In genomic region chr11:109845601-109846000, GRCm38 (mm10) we compare ENCODE assay signal across 22 mouse cellular contexts. TPM values are rescaled to one million over a fixed set of nuclear protein-coding genes. Genes with fewer than 3 reads are reported as not detected.
DNase-seq lines count a peak whose midpoint lies in the region; ATAC-seq and TF ChIP-seq lines count a peak whose summit lies in the region.
"Had no signal": no experiment of that assay in that cellular context is flagged by ENCODE, and none has a peak within 500 bp of the region (broad histone marks: within the 10 kb centered on the region; RNA-seq: fewer than 3 reads in every experiment).

No protein-coding gene starts in this region.

- ATAC-seq in kidney, postnatal 0 days (replicated peaks; ENCODE audit: low FRiP score, low read depth), result no peak
- ATAC-seq in forebrain, postnatal 0 days, result no peak
- ATAC-seq: forebrain, embryonic 14.5 days; hindbrain, embryonic 16.5 days; liver, embryonic 12.5 days had no signal

- H3K27ac ChIP-seq in kidney, postnatal 0 days, result 0 out of 2 replicates have a peak overlapping the region, but pooled peaks have one; percentile 2
- H3K27ac ChIP-seq in embryonic facial prominence, embryonic 10.5 days (replicated peaks), result peak overlapping the region; percentile 44; the same call in 1 of the 2 replicates
- H3K27ac ChIP-seq in forebrain, postnatal 0 days (ENCODE audit: low read depth, low read length), result no peak overlapping the region
- H3K27ac ChIP-seq: liver, embryonic 12.5 days; stomach, postnatal 0 days had no signal

- H3ac ChIP-seq in C2C12 (ENCODE audit: control insufficient read depth, insufficient read length, low read depth), result no peak overlapping the region

- H3K27me3 ChIP-seq in kidney, postnatal 0 days (ENCODE audit: insufficient read depth, low read length), result no peaks in the 10 kb centered on the region
- no peaks in the 10 kb centered on the region for H3K27me3 ChIP-seq in C2C12 (ENCODE audit: control insufficient read depth, insufficient read depth, insufficient read length)
- H3K27me3 ChIP-seq in embryonic facial prominence, embryonic 10.5 days (replicated peaks; ENCODE audit: low read depth, poor library complexity, severe bottlenecking), result no peaks in the 10 kb centered on the region
- H3K27me3 ChIP-seq in forebrain, postnatal 0 days (ENCODE audit: insufficient read depth, low read length), result no peaks in the 10 kb centered on the region
- H3K27me3 ChIP-seq: liver, embryonic 12.5 days had no signal

- 43% methylated on average over 4 of the region's 4 CpGs for WGBS in kidney, postnatal 0 days
- 52% methylated on average over 4 of the region's 4 CpGs for WGBS in embryonic facial prominence, embryonic 10.5 days
- WGBS in forebrain, postnatal 0 days, result 67% methylated on average over 4 of the region's 4 CpGs

- no peaks in the 10 kb centered on the region for H3K9me3 ChIP-seq in kidney, postnatal 0 days (replicated peaks; ENCODE audit: low read length)
- 0 out of 2 replicates have a peak, but pooled peaks cover 2% of the 10 kb centered on the region for H3K9me3 ChIP-seq in embryonic facial prominence, embryonic 10.5 days
- H3K9me3 ChIP-seq in forebrain, postnatal 0 days (ENCODE audit: low read length), result no peaks in the 10 kb centered on the region
- H3K9me3 ChIP-seq: liver, embryonic 12.5 days had no signal

- no peak overlapping the region for H3K4me2 ChIP-seq in kidney, postnatal 0 days (ENCODE audit: low read length)
- no peak overlapping the region for H3K4me2 ChIP-seq in forebrain, postnatal 0 days (ENCODE audit: low read depth)
- H3K4me2 ChIP-seq: liver, embryonic 12.5 days had no signal

- H3K79me3 ChIP-seq in C2C12 (ENCODE audit: low read depth), result no peaks in the 10 kb centered on the region

- no peak overlapping the region for H3K4me3 ChIP-seq in kidney, postnatal 0 days (replicated peaks; ENCODE audit: low read depth, low read length)
- H3K4me3 ChIP-seq in C2C12 (ENCODE audit: insufficient read depth, poor library complexity, severe bottlenecking), result no peak overlapping the region
- H3K4me3 ChIP-seq in embryonic facial prominence, embryonic 10.5 days, result no peak overlapping the region
- H3K4me3 ChIP-seq in forebrain, postnatal 0 days (ENCODE audit: low read depth, low read length), result no peak overlapping the region
- H3K4me3 ChIP-seq: erythroblast, embryonic 14.5 days; liver, embryonic 12.5 days; myocyte had no signal

- no peak for TF ChIP-seq CTCF in kidney, postnatal 0 days (IDR thresholded peaks at IDR 0.05; ENCODE audit: low read depth)
- no peak for TF ChIP-seq CTCF in C2C12 (IDR thresholded peaks at IDR 0.05; ENCODE audit: control insufficient read depth, insufficient read depth, insufficient read length)
- no peak for TF ChIP-seq CTCF in forebrain, postnatal 0 days (IDR thresholded peaks at IDR 0.05; ENCODE audit: low read depth)

- H3K4me1 ChIP-seq in kidney, postnatal 0 days (replicated peaks; ENCODE audit: insufficient read depth, low read length), result 0 out of 2 replicates have a peak, but pooled peaks cover 3% of the 10 kb centered on the region
- H3K4me1 ChIP-seq in embryonic facial prominence, embryonic 10.5 days, result peaks cover 27% of the 10 kb centered on the region
- H3K4me1 ChIP-seq in forebrain, postnatal 0 days (ENCODE audit: insufficient read depth), result no peaks in the 10 kb centered on the region
- H3K4me1 ChIP-seq: liver, embryonic 12.5 days had no signal

- DNase-seq in kidney, postnatal 0 days (ENCODE audit: low spot score), result peak; percentile 28
- DNase-seq in kidney, postnatal 4 days, result no peak
- no peak for DNase-seq in embryonic facial prominence, embryonic 10.5 days (ENCODE audit: low spot score)
- peak; percentile 33 for DNase-seq in lung, postnatal 36 days
- DNase-seq in forebrain, postnatal 0 days, result no peak
- DNase-seq in right cerebral cortex, postnatal 4 days, result no peak
- DNase-seq: kidney, adult 18-20 months; layer of hippocampus, postnatal 36 days; midbrain, embryonic 14.5 days; thymus, postnatal 36 days had no signal

- no peaks in the 10 kb centered on the region for H3K79me2 ChIP-seq in C2C12 (ENCODE audit: control insufficient read depth, insufficient read depth)

- H3K9ac ChIP-seq in kidney, postnatal 0 days (ENCODE audit: low read depth, low read length), result no peak overlapping the region
- no peak overlapping the region for H3K9ac ChIP-seq in forebrain, postnatal 0 days
- H3K9ac ChIP-seq: liver, embryonic 12.5 days had no signal

- no peaks in the 10 kb centered on the region for H3K36me3 ChIP-seq in kidney, postnatal 0 days (ENCODE audit: insufficient read depth, low read length)
- no peaks in the 10 kb centered on the region for H3K36me3 ChIP-seq in C2C12 (ENCODE audit: control insufficient read depth, insufficient read depth)
- no peaks in the 10 kb centered on the region for H3K36me3 ChIP-seq in embryonic facial prominence, embryonic 10.5 days (replicated peaks)
- H3K36me3 ChIP-seq in forebrain, postnatal 0 days (ENCODE audit: insufficient read depth), result no peaks in the 10 kb centered on the region
- H3K36me3 ChIP-seq: liver, embryonic 12.5 days had no signal

TF ChIP-seq in C2C12, 6 proteins besides CTCF, POLR2A, EP300 and RAD21:
- TF ChIP-seq CEBPB (IDR thresholded peaks at IDR 0.05; ENCODE audit: low read depth), result peak; percentile 12
- no peak for TF ChIP-seq FOSL1 (IDR thresholded peaks at IDR 0.05; ENCODE audit: insufficient read depth, low read length, poor library complexity, severe bottlenecking)

RNA-seq across cellular contexts. Expression of gene 1700012B07Rik, which starts 17.8 kb away (rescaled TPM):
- polyA plus RNA-seq in kidney, postnatal 0 days (2015; fragmentation: Nextera tagmentation; extraction: Ambion mirVana), result not detected in 2 replicates
- 0.04 TPM for polyA plus RNA-seq in C2C12 (2012; fragmentation: generic; extraction: Trizol)
- not detected in 2 replicates for polyA plus RNA-seq in embryonic facial prominence, embryonic 10.5 days (2016; fragmentation: Nextera tagmentation; extraction: Ambion mirVana)
- total RNA-seq in forebrain, postnatal 0 days (2014; rRNA removed), result not detected in 2 replicates
- not detected in 2 replicates for polyA plus RNA-seq in forebrain, postnatal 0 days (2015; fragmentation: Nextera tagmentation; extraction: Ambion mirVana)
- total RNA-seq: gastrocnemius, adult 8-10 months; heart, adult 8-10 months; layer of hippocampus, postnatal 36 days; left cerebral cortex, postnatal 36 days; MEL had no signal
- polyA plus RNA-seq: erythroblast, embryonic 14.5 days; forebrain, embryonic 14.5 days; heart, postnatal 0 days; hindbrain, embryonic 16.5 days; liver, embryonic 12.5 days; midbrain, embryonic 14.5 days; stomach, postnatal 0 days had no signal

Comparison
In these comparisons a context has a peak if more than half of its experiments do, and no peak if none do; other contexts are left out.
1. DNase-seq: peak in kidney, postnatal 0 days (single experiment) and lung, postnatal 36 days (single experiment); none in kidney, postnatal 4 days (0 of 2), embryonic facial prominence, embryonic 10.5 days (single experiment), forebrain, postnatal 0 days (single experiment) and right cerebral cortex, postnatal 4 days (single experiment).